Mouse (Mus musculus) left cerebral cortex, adult 18-20 months (tissue): Measurements from ENCODE around the gene Chml. TPM values are rescaled to one million over a fixed set of nuclear protein-coding genes. Genes with fewer than 3 reads are reported as not detected.

Experiments used
- DNase-seq, 2 experiments: peaks; one replicate each; pipeline ENCODE4 v3.0.0; 2021 to 2022; ENCODE audit warnings: low spot score in 2 of 2, mixed read lengths in 1 of 2
- long read RNA-seq, 2 experiments: library from polyadenylated mRNA; stranded (forward); transcript quantifications; one replicate each; pipeline ENCODE4 v2.0.0; 2021
- total RNA-seq, 2 experiments: library from RNA; stranded (reverse); gene quantifications; 2 replicates each; pipeline ENCODE4 v1.2.3; 2021

Gene Chml
- 10 to 100 TPM; 10.8 to 11.4 TPM for total RNA-seq
- long read RNA-seq, experiment 1, full-length matches to known transcripts = 1 of 2 reads
- long read RNA-seq, experiment 1, partial matches to known transcripts = 0 of 2 reads
- long read RNA-seq, experiment 1, other reads (novel, unspliced or antisense) = 1 of 2 reads
- long read RNA-seq, experiment 2, full-length matches to known transcripts = 5 of 6 reads
- long read RNA-seq, experiment 2, partial matches to known transcripts = 0 of 6 reads
- long read RNA-seq, experiment 2, other reads (novel, unspliced or antisense) = 1 of 6 reads

DNA sequence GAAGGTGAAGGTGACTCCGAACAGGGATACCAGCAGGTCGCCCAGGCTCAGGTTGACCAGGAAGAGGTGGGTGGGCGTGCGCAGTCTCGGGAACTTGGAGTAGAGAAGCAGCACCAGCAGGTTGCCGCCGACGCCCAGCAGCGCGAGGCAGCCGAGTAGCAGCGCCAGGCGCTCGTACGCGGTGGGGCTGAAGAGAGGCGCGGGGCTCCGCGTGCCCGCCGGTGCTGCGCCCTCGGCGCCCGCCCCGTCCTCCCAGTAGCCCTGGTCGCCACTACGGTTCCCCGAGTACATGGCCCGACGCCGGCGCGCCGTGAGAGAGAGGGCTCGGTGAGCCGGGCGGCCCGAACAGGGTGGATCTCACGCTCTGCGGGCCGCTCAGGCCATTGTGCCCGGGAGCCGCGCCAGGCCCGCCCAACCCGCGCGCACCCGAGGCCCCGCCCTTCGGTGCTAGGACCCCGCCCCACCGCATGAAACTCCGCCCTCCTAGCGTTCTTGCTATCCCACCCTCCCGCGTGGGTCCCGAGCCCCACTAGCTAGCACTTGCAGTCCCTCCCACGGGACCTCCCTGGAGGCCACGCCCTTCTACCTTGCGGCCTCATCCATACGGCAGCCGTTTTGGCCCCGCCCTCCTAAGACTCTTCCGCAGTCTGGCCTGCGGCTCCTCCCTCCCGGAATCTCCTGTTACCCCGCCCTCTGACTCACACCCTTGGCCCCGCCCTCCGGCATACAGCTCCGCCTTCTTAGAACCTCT, at the start of gene Chml, which contains the start of gene Opn3:
Gene Chml, minus strand, starts transcription at position 656 of the 751 bp plus-strand sequence.
Gene Opn3, minus strand, starts transcription at position 531 of the 751 bp plus-strand sequence.
- peak; percentile 95 to 96 for DNase-seq

DNA sequence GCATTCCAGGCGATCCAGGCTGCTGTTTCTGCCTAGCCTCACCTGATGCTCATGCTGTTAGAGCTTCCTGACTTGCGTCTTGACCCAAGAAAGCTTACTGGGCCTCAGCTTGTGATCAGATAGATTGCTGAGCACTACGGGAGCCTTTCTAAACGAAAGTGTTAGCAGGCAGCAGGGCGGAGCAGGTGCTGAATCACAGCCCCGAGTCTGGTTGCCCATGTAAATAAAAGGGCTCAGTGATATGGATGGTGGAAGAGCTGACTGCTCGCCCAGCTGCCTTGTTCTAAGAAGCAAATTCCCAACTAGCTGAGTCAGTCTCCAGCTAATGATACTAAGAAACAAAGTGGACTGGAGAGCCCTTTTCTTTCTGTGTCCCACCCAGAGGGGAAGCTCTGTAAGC, 33.1 kb upstream of the Chml start:
- DNase-seq = no peak

DNA sequence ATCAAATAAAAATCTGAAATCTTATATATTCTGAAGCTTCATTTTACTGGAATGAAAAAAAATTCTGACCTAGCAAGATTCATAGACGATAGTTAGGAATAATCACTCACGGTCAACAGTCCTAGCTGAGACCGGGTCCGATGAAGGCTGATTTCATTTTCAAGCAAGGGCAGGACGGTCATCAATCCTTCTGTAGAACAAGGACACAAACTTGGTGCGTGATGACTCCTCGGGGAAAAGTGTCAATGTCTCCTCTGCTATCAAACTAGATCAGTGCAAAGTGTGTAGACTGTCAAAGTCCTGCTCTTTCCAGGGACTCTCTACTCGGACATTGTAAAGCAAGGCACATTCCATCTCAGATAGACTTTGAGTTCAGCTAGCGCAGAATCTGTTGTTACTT, 24.1 kb upstream of the Chml start:
- DNase-seq = no peak

- DNase-seq = no peak
Observed at GRCm38 (mm10) chr1:175712338-175712909, 19.7 kb upstream of the Chml start.

DNA sequence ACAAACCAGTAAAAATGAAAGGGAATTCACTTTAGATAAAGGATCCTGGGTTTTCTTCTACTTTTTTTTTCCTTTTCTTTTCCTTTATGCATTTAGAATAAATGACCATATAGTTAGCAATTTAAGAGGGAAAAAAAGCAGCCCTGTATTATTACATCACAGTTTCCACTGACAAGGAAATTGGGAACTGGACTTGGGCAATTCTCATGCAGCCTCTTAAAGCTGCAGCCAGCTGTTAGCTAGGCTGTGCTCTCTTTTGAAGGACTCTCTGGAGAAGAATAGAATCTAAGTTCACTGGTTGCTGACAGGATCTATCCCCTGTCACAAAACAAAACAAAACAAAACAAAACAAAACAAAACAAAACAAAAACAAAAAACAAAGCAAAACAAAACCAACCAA, 15.3 kb upstream of the Chml start:
- DNase-seq = no peak

DNA sequence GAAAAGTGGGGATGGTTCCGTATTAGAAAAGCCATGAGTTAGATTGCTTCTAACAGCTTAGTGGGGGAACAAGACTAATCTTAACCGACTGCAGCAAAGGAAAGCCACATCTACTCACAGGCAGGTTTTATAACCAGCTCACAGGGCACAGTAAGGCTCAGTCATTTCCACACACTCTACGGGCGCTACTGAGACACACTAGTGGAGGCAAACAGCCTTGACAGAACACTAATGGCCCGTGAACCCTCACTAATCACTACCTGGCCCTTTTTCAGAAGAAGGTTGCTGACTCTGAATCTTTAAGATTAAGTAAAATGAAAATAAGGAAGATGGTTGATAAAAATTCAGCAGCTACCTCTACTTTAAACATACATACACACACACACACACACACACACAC, 14.9 kb upstream of the Chml start:
- DNase-seq = no peak

DNA sequence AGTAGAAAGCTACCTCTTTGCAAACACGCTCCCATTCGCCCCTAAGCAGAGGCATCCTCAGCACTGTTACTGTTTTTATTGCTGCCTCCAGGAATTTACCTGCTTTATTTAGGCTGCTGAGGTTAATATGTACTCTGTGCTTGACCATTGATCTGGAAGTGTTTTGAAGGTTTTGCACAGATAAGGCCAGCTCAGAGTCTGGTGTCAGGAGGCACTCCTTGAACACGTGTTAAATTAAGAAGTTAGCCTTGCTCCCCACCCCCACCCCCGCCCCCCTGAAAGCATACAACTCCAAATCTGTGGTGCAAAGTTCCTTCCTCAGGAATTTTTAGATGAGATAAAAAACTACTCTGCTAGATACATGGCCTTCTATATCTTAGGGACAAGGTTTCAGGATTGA, 8.4 kb upstream of the Chml start:
- no peak for DNase-seq

- no peak for DNase-seq
Observed at GRCm38 (mm10) chr1:175699796-175700195, 7.1 kb upstream of the Chml start.

- no peak for DNase-seq
Observed at GRCm38 (mm10) chr1:175699375-175699774, 6.7 kb upstream of the Chml start.

GRCm38 (mm10) chr1:175698293-175698692, 5.6 kb upstream of the Chml start, which contains the start of gene Wdr64:
TSS of gene Wdr64 (plus strand) at chr1:175698593.
- DNase-seq = no peak

DNA sequence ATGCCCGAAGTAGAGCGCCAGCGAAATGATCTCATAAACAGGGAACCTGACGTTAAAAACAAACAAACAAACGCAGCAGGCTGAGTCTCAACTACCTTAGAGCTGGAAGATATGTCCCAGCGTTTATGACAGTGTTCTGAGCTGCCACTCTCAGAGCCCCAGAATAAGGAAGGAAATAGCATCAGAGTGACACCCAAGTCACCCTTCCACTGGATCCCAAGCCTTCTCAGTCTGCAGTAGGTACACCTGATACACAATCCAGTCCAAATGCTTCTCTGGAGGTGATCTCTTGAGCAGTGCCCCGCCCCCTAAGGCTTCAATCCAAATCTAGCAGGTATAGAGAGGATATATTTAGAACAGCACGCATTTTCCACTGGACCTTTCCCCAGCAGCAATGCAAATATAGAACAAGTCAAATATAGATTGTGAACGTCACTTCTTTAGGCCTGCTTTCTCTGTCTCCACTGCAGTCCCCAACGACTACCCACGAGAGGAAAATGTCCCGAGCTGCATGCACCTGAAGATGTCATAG, 794 bp upstream of the Chml start:
- DNase-seq = no peak

DNA sequence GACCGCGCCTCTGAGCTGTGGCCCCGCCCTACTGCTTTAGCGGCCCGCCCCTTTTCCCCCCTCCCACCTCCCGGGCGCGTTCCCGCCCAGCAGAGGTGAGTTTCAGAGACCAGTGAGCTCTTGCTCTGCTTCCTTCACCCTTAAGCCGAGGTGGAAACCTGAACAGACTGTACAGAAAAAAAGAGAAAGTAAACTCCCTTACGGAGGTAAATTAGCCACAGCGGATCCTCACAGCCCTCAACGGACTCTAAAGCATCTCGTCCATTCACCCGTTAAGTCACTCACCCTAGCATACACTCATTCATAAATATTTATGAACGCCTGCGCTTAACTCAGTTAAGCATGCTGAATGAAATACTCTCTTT, 278 bp upstream of the Chml start:
- DNase-seq = no peak

DNA sequence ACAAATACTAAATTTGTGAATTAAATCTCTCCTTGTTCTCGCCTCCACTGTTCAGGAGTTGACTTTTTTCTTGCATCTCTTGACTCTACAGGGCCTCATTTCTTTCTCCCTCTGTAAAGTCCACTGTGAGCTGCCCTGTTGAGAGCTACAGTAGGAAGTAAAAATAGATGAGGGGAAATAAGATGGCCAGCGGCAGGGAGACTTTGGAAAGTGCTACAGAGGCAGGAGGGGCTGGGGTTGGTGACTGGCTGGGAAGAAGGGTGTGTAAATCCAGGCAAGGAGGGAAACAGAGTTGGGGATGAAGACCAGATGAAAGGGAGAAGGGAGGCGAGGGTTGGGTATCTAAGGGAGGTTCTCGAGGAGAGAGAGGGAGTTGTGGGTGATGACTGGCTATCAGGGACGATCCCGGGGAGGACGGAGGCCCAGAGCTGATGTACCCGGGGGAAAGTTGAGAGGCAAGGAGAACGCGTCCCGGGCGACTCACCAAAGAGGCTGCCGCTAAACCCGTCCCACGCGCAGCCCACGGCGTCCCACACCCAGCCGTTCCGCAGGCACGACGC, 935 bp downstream of the Chml start:
- DNase-seq = no peak

GRCm38 (mm10) chr1:175680995-175681394, 11.7 kb downstream of the Chml start:
- no peak for DNase-seq

GRCm38 (mm10) chr1:175677459-175677858, 15.2 kb downstream of the Chml start:
- no peak for DNase-seq

- DNase-seq = no peak
Observed at GRCm38 (mm10) chr1:175675116-175675515, 17.6 kb downstream of the Chml start.

DNA sequence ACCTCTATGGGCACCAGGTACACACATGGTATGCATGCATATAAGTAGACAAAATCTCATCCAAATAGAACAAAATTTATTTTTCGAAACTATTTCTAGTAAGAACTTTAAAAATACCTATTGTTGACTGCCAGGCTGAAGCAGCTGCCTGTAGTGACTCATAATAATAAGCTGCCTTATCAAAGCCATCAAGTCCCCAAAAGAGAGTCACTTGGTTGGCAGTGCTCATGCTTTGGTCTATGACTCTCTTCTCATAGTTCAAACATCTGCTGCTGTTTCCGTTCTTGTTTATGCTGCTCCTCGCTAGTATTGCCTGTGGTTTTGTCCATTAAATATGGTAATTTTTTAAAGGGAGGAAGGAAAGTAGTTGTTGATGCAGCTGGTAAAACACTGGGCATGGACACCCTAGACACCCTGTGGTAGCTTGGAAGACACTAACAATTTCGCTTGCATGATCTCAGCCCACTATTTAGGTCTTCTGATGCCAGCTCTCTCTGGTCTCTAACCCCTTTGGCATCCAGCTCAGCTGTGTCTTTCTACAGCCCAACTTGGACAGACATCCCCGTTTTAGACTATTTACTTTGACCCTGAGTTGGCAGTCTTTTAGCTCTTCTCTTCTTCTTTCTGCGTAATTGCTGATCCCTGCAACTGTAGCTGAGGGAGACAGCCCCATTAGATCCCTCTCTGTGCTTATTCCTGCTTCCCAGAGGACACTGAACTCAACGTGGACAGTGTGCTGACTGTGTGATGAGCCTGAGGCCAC, 19.0 kb downstream of the Chml start:
- DNase-seq = no peak

- no peak for DNase-seq
Observed at GRCm38 (mm10) chr1:175671626-175672025, 21.1 kb downstream of the Chml start.

- DNase-seq = no peak
Observed at GRCm38 (mm10) chr1:175670042-175670441, 22.7 kb downstream of the Chml start.

GRCm38 (mm10) chr1:175669456-175669855, 23.2 kb downstream of the Chml start:
- DNase-seq = no peak
